Mouse (Mus musculus) liver, embryonic 13.5 days (tissue): ENCODE results near the gene Ddx41. TPM values are rescaled to one million over a fixed set of nuclear protein-coding genes. Genes with fewer than 3 reads are reported as not detected.

Experiments used
- ATAC-seq: fragments of 200-750 bp; cut with Nextera tagmentation; 2 replicates; pipeline ENCODE4 v1.8.0; 2017; ENCODE audit warnings: low read depth, mild to moderate bottlenecking, moderate number of reproducible peaks, moderate library complexity
- DNase-seq: peaks from one replicate; pipeline ENCODE4 v3.0.0; 2022
- H3K27ac ChIP-seq: fragments of 300-500 bp; sonication (generic); 2 replicates; pipeline ENCODE4 v1.5.1; 2015; ENCODE audit warnings: moderate library complexity, mild to moderate bottlenecking, inconsistent platforms
- H3K27me3 ChIP-seq: fragments of 300-500 bp; sonication (generic); 2 replicates; pipeline ENCODE4 v1.6.1; 2015; ENCODE audit warnings: mild to moderate bottlenecking, inconsistent platforms
- H3K36me3 ChIP-seq: fragments of 300-500 bp; sonication (generic); 2 replicates; pipeline ENCODE4 v1.6.1; 2015; ENCODE audit warnings: mild to moderate bottlenecking, inconsistent platforms
- H3K4me1 ChIP-seq: fragments of 300-500 bp; sonication (generic); replicated peaks from 2 replicates; pipeline ENCODE4 v1.6.1; 2015; ENCODE audit warnings: inconsistent platforms
- H3K4me2 ChIP-seq: fragments of 300-500 bp; sonication (generic); 2 replicates; pipeline ENCODE4 v1.6.1; 2015; ENCODE audit warnings: inconsistent platforms, mild to moderate bottlenecking, moderate library complexity
- H3K4me3 ChIP-seq: fragments of 300-500 bp; sonication (generic); replicated peaks from 2 replicates; pipeline ENCODE4 v1.5.1; 2015; ENCODE audit warnings: mild to moderate bottlenecking, inconsistent platforms
- H3K9ac ChIP-seq: fragments of 300-500 bp; sonication (generic); 2 replicates; pipeline ENCODE4 v1.6.1; 2015; ENCODE audit warnings: mild to moderate bottlenecking, inconsistent platforms
- H3K9me3 ChIP-seq: fragments of 300-500 bp; sonication (generic); replicated peaks from 2 replicates; pipeline ENCODE4 v1.6.1; 2016; ENCODE audit warnings: inconsistent platforms
- WGBS: fragments of 180-500 bp; shearing (Covaris S2); methylation state at CpG from one replicate; pipeline ENCODE4 v1.1.7; 2015; ENCODE audit not compliant: insufficient replicate concordance; 5-methylcytosine and 5-hydroxymethylcytosine counted together
- polyA plus RNA-seq: library from polyadenylated mRNA; unstranded; fragments of >200 nt; fragmentation: Nextera tagmentation; extraction: Ambion mirVana; gene quantifications from 2 replicates; pipeline ENCODE4 v1.2.1, GENCODE M21; 2015

The Ddx41 gene
- polyA plus RNA-seq, 1 experiment from 2014 or later = 31.7 TPM

- Histone ChIP-seq H3K4me2 (no peak overlapping the region), H3K36me3 (peaks cover 67% of the 10 kb centered on the region), H3K4me1 (peaks cover 29% of the 10 kb centered on the region), H3K4me3 (no peak overlapping the region), H3K9ac (no peak overlapping the region), H3K27me3 (no peaks in the 10 kb centered on the region), H3K27ac (no peak overlapping the region), H3K9me3 (no peaks in the 10 kb centered on the region)
- ATAC-seq (no peak), DNase-seq (no peak)
- WGBS = 83% methylated on average over 9 of the region's 9 CpGs
Observed at GRCm38 (mm10) chr13:55505810-55506209, 30.6 kb downstream of the Ddx41 start.

- no peak overlapping the region for H3K27ac ChIP-seq
- DNase-seq (no peak), ATAC-seq (no peak)
- H3K4me1 ChIP-seq = peaks cover 18% of the 10 kb centered on the region
- H3K4me2 ChIP-seq = no peak overlapping the region
- WGBS = 71% methylated on average over 5 of the region's 5 CpGs
- H3K9me3 ChIP-seq = no peaks in the 10 kb centered on the region
- no peak overlapping the region for H3K9ac ChIP-seq
- H3K27me3 ChIP-seq = no peaks in the 10 kb centered on the region
- no peak overlapping the region for H3K4me3 ChIP-seq
- H3K36me3 ChIP-seq = peaks cover 65% of the 10 kb centered on the region
Observed at GRCm38 (mm10) chr13:55504390-55504789, 32.1 kb downstream of the Ddx41 start.

- Histone ChIP-seq H3K27me3 (no peaks in the 10 kb centered on the region), H3K4me2 (no peak overlapping the region), H3K9ac (no peak overlapping the region), H3K4me1 (peaks cover 4% of the 10 kb centered on the region), H3K36me3 (peaks cover 51% of the 10 kb centered on the region), H3K4me3 (no peak overlapping the region), H3K9me3 (no peaks in the 10 kb centered on the region), H3K27ac (no peak overlapping the region)
- no peak for ATAC-seq
- WGBS = 75% methylated on average over 8 of the region's 8 CpGs
- DNase-seq = no peak
Observed at GRCm38 (mm10) chr13:55502405-55502804, 34.1 kb downstream of the Ddx41 start.

- H3K4me3 ChIP-seq = no peak overlapping the region
- H3K9ac ChIP-seq = no peak overlapping the region
- H3K36me3 ChIP-seq = peaks cover 34% of the 10 kb centered on the region
- DNase-seq = no peak
- H3K27me3 ChIP-seq = peaks cover 11% of the 10 kb centered on the region
- no peak overlapping the region for H3K4me2 ChIP-seq
- no peak for ATAC-seq
- no peaks in the 10 kb centered on the region for H3K9me3 ChIP-seq
- H3K27ac ChIP-seq = no peak overlapping the region
- WGBS = 66% methylated on average over 10 of the region's 10 CpGs
- no peaks in the 10 kb centered on the region; the same call in 1 of the 2 replicates for H3K4me1 ChIP-seq
Observed at GRCm38 (mm10) chr13:55500575-55500974, 35.9 kb downstream of the Ddx41 start.

- H3K4me3 ChIP-seq = no peak overlapping the region
- no peak overlapping the region for H3K27ac ChIP-seq
- no peaks in the 10 kb centered on the region for H3K9me3 ChIP-seq
- H3K36me3 ChIP-seq = peaks cover 19% of the 10 kb centered on the region
- WGBS = 69% methylated on average over 11 of the region's 11 CpGs
- DNase-seq = no peak
- H3K27me3 ChIP-seq = peaks cover 26% of the 10 kb centered on the region
- ATAC-seq = no peak
- H3K9ac ChIP-seq = no peak overlapping the region
- H3K4me1 ChIP-seq = peaks cover 7% of the 10 kb centered on the region
- no peak overlapping the region for H3K4me2 ChIP-seq
Observed at GRCm38 (mm10) chr13:55498906-55499305, 37.6 kb downstream of the Ddx41 start.

GRCm38 (mm10) chr13:55496661-55497060 is 39.8 kb downstream of the Ddx41 start:
- Histone ChIP-seq H3K36me3 (peaks cover 6% of the 10 kb centered on the region; the same call in 1 of the 2 replicates), H3K4me1 (peaks cover 7% of the 10 kb centered on the region), H3K27me3 (peaks cover 45% of the 10 kb centered on the region), H3K9ac (no peak overlapping the region), H3K27ac (no peak overlapping the region), H3K4me3 (no peak overlapping the region), H3K9me3 (no peaks in the 10 kb centered on the region), H3K4me2 (no peak overlapping the region)
- WGBS = 75% methylated on average over 6 of the region's 6 CpGs
- no peak for ATAC-seq
- DNase-seq = no peak

- Histone ChIP-seq H3K36me3 (peaks cover 6% of the 10 kb centered on the region; the same call in 1 of the 2 replicates), H3K4me3 (no peak overlapping the region), H3K9ac (no peak overlapping the region), H3K4me2 (no peak overlapping the region), H3K4me1 (peaks cover 7% of the 10 kb centered on the region), H3K27ac (no peak overlapping the region), H3K27me3 (peaks cover 51% of the 10 kb centered on the region), H3K9me3 (no peaks in the 10 kb centered on the region)
- DNase-seq (no peak), ATAC-seq (no peak)
- 66% methylated on average over 4 of the region's 4 CpGs for WGBS
Observed at GRCm38 (mm10) chr13:55495702-55496101, 40.8 kb downstream of the Ddx41 start.

- WGBS = 13% methylated on average over 18 of the region's 18 CpGs
- DNase-seq (no peak), ATAC-seq (no peak)
- peaks cover 51% of the 10 kb centered on the region for H3K27me3 ChIP-seq
- no peak overlapping the region for H3K27ac ChIP-seq
- no peak overlapping the region for H3K9ac ChIP-seq
- H3K4me2 ChIP-seq = no peak overlapping the region
- H3K9me3 ChIP-seq = no peaks in the 10 kb centered on the region
- peaks cover 7% of the 10 kb centered on the region for H3K4me1 ChIP-seq
- H3K36me3 ChIP-seq = peaks cover 6% of the 10 kb centered on the region; the same call in 1 of the 2 replicates
- no peak overlapping the region for H3K4me3 ChIP-seq
Observed at GRCm38 (mm10) chr13:55494883-55495621, 41.4 kb downstream of the Ddx41 start.

- Histone ChIP-seq H3K4me1 (peaks cover 7% of the 10 kb centered on the region), H3K36me3 (peaks cover 6% of the 10 kb centered on the region; the same call in 1 of the 2 replicates), H3K27ac (no peak overlapping the region), H3K9me3 (no peaks in the 10 kb centered on the region), H3K4me3 (no peak overlapping the region), H3K4me2 (no peak overlapping the region), H3K27me3 (peaks cover 59% of the 10 kb centered on the region), H3K9ac (no peak overlapping the region)
- 15% methylated on average over 2 of the region's 2 CpGs for WGBS
- DNase-seq = no peak
- ATAC-seq = no peak
Observed at GRCm38 (mm10) chr13:55494257-55494656, 42.2 kb downstream of the Ddx41 start.

- DNase-seq = no peak
- peak within 1 kb of the TSS; percentile 65 for H3K4me2 ChIP-seq
- H3K36me3 ChIP-seq = no peaks in the 10 kb centered on the region
- no peak within 1 kb of the TSS for H3K27ac ChIP-seq
- peak within 1 kb of the TSS; percentile 61 for H3K9ac ChIP-seq
- WGBS = under 1% methylated on average over 52 of the region's 83 CpGs
- H3K4me3 ChIP-seq = peak within 1 kb of the TSS; percentile 59
- H3K27me3 ChIP-seq = peaks cover 89% of the 10 kb centered on the region
- ATAC-seq = peak; percentile 63
- peaks cover 14% of the 10 kb centered on the region for H3K4me1 ChIP-seq
- H3K9me3 ChIP-seq = no peaks in the 10 kb centered on the region
Observed at GRCm38 (mm10) chr13:55487578-55488498, 48.6 kb downstream of the Ddx41 start, which contains the start of gene Dbn1. Gene Dbn1 (minus strand): TSS chr13:55488111.

GRCm38 (mm10) chr13:55486916-55487577 is 49.4 kb downstream of the Ddx41 start:
- Histone ChIP-seq H3K36me3 (peaks cover 2% of the 10 kb centered on the region), H3K9ac (peak overlapping the region; percentile 61), H3K4me3 (peak overlapping the region; percentile 59), H3K27me3 (peaks cover 89% of the 10 kb centered on the region), H3K4me2 (peak overlapping the region; percentile 65), H3K27ac (no peak overlapping the region), H3K4me1 (peaks cover 14% of the 10 kb centered on the region), H3K9me3 (no peaks in the 10 kb centered on the region)
- WGBS = under 1% methylated on average over 28 of the region's 29 CpGs
- no peak for DNase-seq
- ATAC-seq = peak; percentile 38; the same call in 1 of the 2 replicates
